Mouse (Mus musculus): ENCODE results near the gene Cldn7.
A peak's percentile ranks its signal among the peaks of the same experiment; 100 is the strongest.
"Not testable (repeated sequence)": the region's sequence is repeated elsewhere in the genome, so short reads cannot be mapped to it uniquely, and the experiment has no call there.

Cldn7 gene

GRCm38 (mm10) chr11:69934169-69934568, 30.4 kb upstream of the Cldn7 start:
- peak; percentile 91 for DNase-seq (ENCODE audit: low spot score)

GRCm38 (mm10) chr11:69934681-69935080, 29.9 kb upstream of the Cldn7 start:
- no peak for DNase-seq (ENCODE audit: low spot score)

GRCm38 (mm10) chr11:69935137-69935879, 29.3 kb upstream of the Cldn7 start, which contains the start of gene Ybx2:
Gene Ybx2, plus strand, starts transcription at chr11:69935796.
- DNase-seq (ENCODE audit: low spot score) = peak; percentile 82

GRCm38 (mm10) chr11:69936156-69936555, 28.4 kb upstream of the Cldn7 start:
- DNase-seq (ENCODE audit: low spot score) = peak; percentile 20

GRCm38 (mm10) chr11:69936714-69937347, 27.7 kb upstream of the Cldn7 start:
- DNase-seq (ENCODE audit: low spot score) = no peak

- no peak for DNase-seq (ENCODE audit: low spot score)
Measured at GRCm38 (mm10) chr11:69937385-69937784, 27.2 kb upstream of the Cldn7 start.

GRCm38 (mm10) chr11:69937834-69938233, 26.7 kb upstream of the Cldn7 start:
- DNase-seq (ENCODE audit: low spot score) = no peak

GRCm38 (mm10) chr11:69938401-69938979, 26.1 kb upstream of the Cldn7 start:
- no peak for DNase-seq (ENCODE audit: low spot score)

GRCm38 (mm10) chr11:69939181-69939580, 25.4 kb upstream of the Cldn7 start:
- no peak for DNase-seq (ENCODE audit: low spot score)

- no peak for DNase-seq (ENCODE audit: low spot score)
Measured at GRCm38 (mm10) chr11:69939731-69940130, 24.8 kb upstream of the Cldn7 start.

- DNase-seq (ENCODE audit: low spot score) = no peak
Measured at GRCm38 (mm10) chr11:69940962-69941361, 23.6 kb upstream of the Cldn7 start.

- DNase-seq (ENCODE audit: low spot score) = no peak
Measured at GRCm38 (mm10) chr11:69945216-69945615, 19.4 kb upstream of the Cldn7 start.

GRCm38 (mm10) chr11:69945997-69946891, 18.3 kb upstream of the Cldn7 start:
- DNase-seq (ENCODE audit: low spot score) = no peak

- peak; percentile 50 for DNase-seq (ENCODE audit: low spot score)
Measured at GRCm38 (mm10) chr11:69947337-69948065, 17.1 kb upstream of the Cldn7 start.

GRCm38 (mm10) chr11:69948066-69948762, 16.4 kb upstream of the Cldn7 start, which contains the start of gene Slc2a4:
Gene Slc2a4, minus strand, starts transcription at chr11:69948188.
- DNase-seq (ENCODE audit: low spot score) = peak; percentile 89

GRCm38 (mm10) chr11:69948763-69949150, 15.8 kb upstream of the Cldn7 start:
- DNase-seq (ENCODE audit: low spot score) = peak; percentile 80

- no peak for DNase-seq (ENCODE audit: low spot score)
Measured at GRCm38 (mm10) chr11:69950807-69951459, 13.6 kb upstream of the Cldn7 start.

GRCm38 (mm10) chr11:69952274-69952673, 12.3 kb upstream of the Cldn7 start:
- no peak for DNase-seq (ENCODE audit: low spot score)

GRCm38 (mm10) chr11:69953267-69953915, 11.2 kb upstream of the Cldn7 start:
- DNase-seq (ENCODE audit: low spot score) = no peak

- not testable (repeated sequence) for DNase-seq (ENCODE audit: low spot score)
Measured at GRCm38 (mm10) chr11:69955618-69956017, 9.0 kb upstream of the Cldn7 start.
